Mouse (Mus musculus) CH12.LX (cell line): Measurements from ENCODE around the gene Slc30a1. TPM values are rescaled to one million over a fixed set of nuclear protein-coding genes. Genes with fewer than 3 reads are reported as not detected.

Experiments
- DNase-seq: peaks from one replicate; pipeline ENCODE4 v3.0.0-alpha.2; 2013; ENCODE audit errors: extremely low read depth
- H3K27ac ChIP-seq: 2 replicates; pipeline ENCODE4 v1.5.1; 2012; ENCODE audit warnings: low read depth, mild to moderate bottlenecking, control low read depth, moderate library complexity; ENCODE audit not compliant: insufficient read depth
- H3K27me3 ChIP-seq: replicated peaks from 2 replicates; pipeline ENCODE3; 2012; ENCODE audit warnings: inconsistent platforms
- H3K36me3 ChIP-seq, 2 experiments: replicated peaks in 1 of 2; 2 replicates each; pipeline versions ENCODE3 to v1.6.1; 2012; ENCODE audit warnings: inconsistent platforms in 1 of 2, low read length in 1 of 2, mild to moderate bottlenecking in 1 of 2, mixed read lengths in 1 of 2, moderate library complexity in 1 of 2; ENCODE audit not compliant: control insufficient read depth in 1 of 2, insufficient read depth in 1 of 2
- H3K4me1 ChIP-seq, 2 experiments: 2 replicates each; pipeline ENCODE4 v1.6.1; 2012; ENCODE audit warnings: inconsistent platforms in 1 of 2, moderate library complexity in 1 of 2; ENCODE audit not compliant: insufficient read depth in 2 of 2, control insufficient read depth in 1 of 2
- H3K4me2 ChIP-seq: 2 replicates; pipeline ENCODE4 v1.6.1; 2012; ENCODE audit warnings: low read depth, mild to moderate bottlenecking, control low read depth; ENCODE audit not compliant: poor library complexity, insufficient read depth, severe bottlenecking
- H3K4me3 ChIP-seq, 3 experiments: fragments of 150-350 bp in 1 of 3; sonication (generic) in 1 of 3; replicated peaks in 1 of 3; 2 replicates each; pipeline versions ENCODE3 to v1.5.1; 2011 to 2012; ENCODE audit warnings: low read depth in 2 of 3, low read length in 2 of 3, mild to moderate bottlenecking in 2 of 3, moderate library complexity in 2 of 3, control low read depth in 1 of 3, improper control_type of control experiment in 1 of 3, inconsistent platforms in 1 of 3, mixed read lengths in 1 of 3; ENCODE audit not compliant: poor library complexity in 1 of 3
- H3K79me2 ChIP-seq: replicated peaks from 2 replicates; pipeline ENCODE4 v1.6.1; 2012; ENCODE audit warnings: mild to moderate bottlenecking, moderate library complexity; ENCODE audit not compliant: control insufficient read depth, poor library complexity, insufficient read depth, severe bottlenecking; ENCODE audit errors: extremely low read depth
- H3K9ac ChIP-seq: 2 replicates; pipeline ENCODE4 v1.6.1; 2012; ENCODE audit warnings: low read depth, mild to moderate bottlenecking, control low read depth, moderate library complexity; ENCODE audit not compliant: insufficient read depth
- H3K9me3 ChIP-seq: replicated peaks from 2 replicates; pipeline ENCODE3; 2012; ENCODE audit warnings: low read length, inconsistent platforms, mixed read lengths
- BHLHE40 ChIP-seq: IDR thresholded peaks from 2 replicates; pipeline ENCODE4 v1.6.1; 2011; ENCODE audit warnings: mild to moderate bottlenecking, low read depth, low read length, improper control_type of control experiment
- CHD2 ChIP-seq: IDR thresholded peaks from 2 replicates; pipeline ENCODE4 v1.6.1; 2011; ENCODE audit warnings: low read length, improper control_type of control experiment
- CTCF ChIP-seq, 2 experiments: IDR thresholded peaks in 1 of 2; conservative IDR thresholded peaks in 1 of 2; 2 replicates each; pipeline ENCODE4 v1.5.1; 2011 to 2012; ENCODE audit warnings: low read depth in 2 of 2, low read length in 2 of 2, improper control_type of control experiment in 1 of 2, inconsistent platforms in 1 of 2, mild to moderate bottlenecking in 1 of 2, moderate library complexity in 1 of 2
- ELF1 ChIP-seq: IDR thresholded peaks from 2 replicates; pipeline ENCODE4 v1.6.1; 2014; ENCODE audit warnings: low read depth, mild to moderate bottlenecking, inconsistent platforms, low read length, improper control_type of control experiment
- EP300 ChIP-seq: IDR thresholded peaks from 2 replicates; pipeline ENCODE4 v1.6.1; 2011; ENCODE audit warnings: low read length, improper control_type of control experiment
- ETS1 ChIP-seq: conservative IDR thresholded peaks from 2 replicates; pipeline ENCODE4 v1.6.1; 2012; ENCODE audit warnings: low read depth, mild to moderate bottlenecking, inconsistent platforms, low read length, improper control_type of control experiment, moderate library complexity
- GABPA ChIP-seq: IDR thresholded peaks from 2 replicates; pipeline ENCODE4 v1.6.1; 2012; ENCODE audit warnings: low read depth, low read length, improper control_type of control experiment, inconsistent platforms; ENCODE audit not compliant: insufficient replicate concordance
- HCFC1 ChIP-seq: IDR thresholded peaks from 2 replicates; pipeline ENCODE4 v1.6.1; 2012; ENCODE audit warnings: low read depth, mild to moderate bottlenecking, inconsistent platforms, low read length, improper control_type of control experiment
- IRF4 ChIP-seq: IDR thresholded peaks from 2 replicates; pipeline ENCODE4 v1.6.1; 2014; ENCODE audit warnings: low read depth, mild to moderate bottlenecking, inconsistent platforms, low read length, improper control_type of control experiment
- JUN ChIP-seq: IDR thresholded peaks from 2 replicates; pipeline ENCODE4 v1.6.1; 2011; ENCODE audit warnings: low read depth, mild to moderate bottlenecking, low read length, improper control_type of control experiment, moderate library complexity; ENCODE audit not compliant: insufficient read depth
- KAT2A ChIP-seq: IDR thresholded peaks from 2 replicates; pipeline ENCODE4 v1.6.1; 2012; ENCODE audit warnings: low read length, improper control_type of control experiment, inconsistent platforms; ENCODE audit not compliant: insufficient replicate concordance
- MAX ChIP-seq: IDR thresholded peaks from 2 replicates; pipeline ENCODE4 v1.6.1; 2011; ENCODE audit warnings: low read length, improper control_type of control experiment
- MEF2A ChIP-seq: IDR thresholded peaks from 2 replicates; pipeline ENCODE4 v1.6.1; 2014; ENCODE audit warnings: low read depth, mild to moderate bottlenecking, inconsistent platforms, low read length, improper control_type of control experiment, borderline replicate concordance
- MXI1 ChIP-seq: IDR thresholded peaks from 2 replicates; pipeline ENCODE4 v1.6.1; 2011; ENCODE audit warnings: mild to moderate bottlenecking, low read depth, low read length, improper control_type of control experiment
- MYC ChIP-seq: IDR thresholded peaks from 2 replicates; pipeline ENCODE4 v1.6.1; 2011; ENCODE audit warnings: low read depth, mild to moderate bottlenecking, improper control_type of control experiment, low read length
- NRF1 ChIP-seq: IDR thresholded peaks from 2 replicates; pipeline ENCODE4 v1.6.1; 2014; ENCODE audit warnings: low read depth, mild to moderate bottlenecking, inconsistent platforms, low read length, improper control_type of control experiment, moderate library complexity
- PAX5 ChIP-seq: IDR thresholded peaks from 2 replicates; pipeline ENCODE4 v1.6.1; 2012; ENCODE audit warnings: low read length, inconsistent platforms, mixed read lengths
- POLR2A ChIP-seq: IDR thresholded peaks from 2 replicates; pipeline ENCODE4 v1.6.1; 2011; ENCODE audit warnings: low read depth, mild to moderate bottlenecking, improper control_type of control experiment, low read length
- RAD21 ChIP-seq: IDR thresholded peaks from 2 replicates; pipeline ENCODE4 v1.6.1; 2011; ENCODE audit warnings: low read depth, mild to moderate bottlenecking, low read length, improper control_type of control experiment, moderate library complexity
- RCOR1 ChIP-seq: conservative IDR thresholded peaks from 2 replicates; pipeline ENCODE4 v1.6.1; 2012; ENCODE audit warnings: low read depth, mild to moderate bottlenecking, inconsistent platforms, low read length, improper control_type of control experiment
- SIN3A ChIP-seq: IDR thresholded peaks from 2 replicates; pipeline ENCODE4 v1.6.1; 2012; ENCODE audit warnings: low read length, improper control_type of control experiment, inconsistent platforms
- TBP ChIP-seq: conservative IDR thresholded peaks from 2 replicates; pipeline ENCODE4 v1.6.1; 2011; ENCODE audit warnings: low read depth, low read length, improper control_type of control experiment
- TCF12 ChIP-seq: IDR thresholded peaks from 2 replicates; pipeline ENCODE4 v1.6.1; 2014; ENCODE audit warnings: low read depth, mild to moderate bottlenecking, inconsistent platforms, low read length, improper control_type of control experiment
- UBTF ChIP-seq: IDR thresholded peaks from 2 replicates; pipeline ENCODE4 v1.6.1; 2012; ENCODE audit warnings: low read depth, mild to moderate bottlenecking, inconsistent platforms, low read length, improper control_type of control experiment, moderate library complexity
- USF1 ChIP-seq: IDR thresholded peaks from 2 replicates; pipeline ENCODE4 v1.6.1; 2014; ENCODE audit warnings: low read depth, mild to moderate bottlenecking, inconsistent platforms, low read length, improper control_type of control experiment
- USF2 ChIP-seq: conservative IDR thresholded peaks from 2 replicates; pipeline ENCODE4 v1.6.1; 2011; ENCODE audit warnings: low read depth, low read length, improper control_type of control experiment
- ZC3H11A ChIP-seq: IDR thresholded peaks from 2 replicates; pipeline ENCODE4 v1.6.1; 2012; ENCODE audit warnings: low read depth, mild to moderate bottlenecking, inconsistent platforms, low read length, improper control_type of control experiment
- ZKSCAN1 ChIP-seq: IDR thresholded peaks from 2 replicates; pipeline ENCODE4 v1.6.1; 2012; ENCODE audit warnings: low read depth, inconsistent platforms, low read length, improper control_type of control experiment, borderline replicate concordance
- ZMIZ1 ChIP-seq: IDR thresholded peaks from 2 replicates; pipeline ENCODE4 v1.6.1; 2012; ENCODE audit warnings: low read depth, mild to moderate bottlenecking, inconsistent platforms, low read length, improper control_type of control experiment
- ZNF384 ChIP-seq: IDR thresholded peaks from 2 replicates; pipeline ENCODE4 v1.6.1; 2012; ENCODE audit warnings: low read depth, low read length, improper control_type of control experiment, inconsistent platforms
- dilution Hi-C: fragments of 300-500 bp; cut with MboI; formaldehyde crosslinking; loops from 2 replicates; pipeline ENCODE4 v1.14.3; 2020; ENCODE audit warnings: low sequenced_read_pairs; ENCODE audit not compliant: extremely low pct_unique_long_range_greater_than_20kb, extremely low pct_ligation_motif_present
- in situ Hi-C: fragments of 300-500 bp; cut with MboI; formaldehyde crosslinking; loops from 3 replicates; pipeline ENCODE4 v1.14.3; 2019; ENCODE audit warnings: low sequenced_read_pairs, low pct_ligation_motif_present, low pct_unique_long_range_greater_than_20kb, mixed read lengths
- polyA plus RNA-seq: library from polyadenylated mRNA; unstranded; fragments of >175 nt; gene quantifications from 2 replicates; pipeline ENCODE4 v1.2.1, GENCODE M21; 2012; ENCODE audit warnings: low read depth; ENCODE audit not compliant: insufficient read length
- total RNA-seq, 2 experiments: library from RNA; depleted of rRNA; stranded (reverse); fragments of 300-350 nt in 1 of 2; fragments of >200 nt in 1 of 2; gene quantifications; 2 replicates each; pipeline ENCODE4 v1.2.3; 2012 to 2014

The Slc30a1 gene
- total and polyA plus RNA-seq, 3 experiments, result 4.5 to 15.8 (median 9.4) TPM

DNA sequence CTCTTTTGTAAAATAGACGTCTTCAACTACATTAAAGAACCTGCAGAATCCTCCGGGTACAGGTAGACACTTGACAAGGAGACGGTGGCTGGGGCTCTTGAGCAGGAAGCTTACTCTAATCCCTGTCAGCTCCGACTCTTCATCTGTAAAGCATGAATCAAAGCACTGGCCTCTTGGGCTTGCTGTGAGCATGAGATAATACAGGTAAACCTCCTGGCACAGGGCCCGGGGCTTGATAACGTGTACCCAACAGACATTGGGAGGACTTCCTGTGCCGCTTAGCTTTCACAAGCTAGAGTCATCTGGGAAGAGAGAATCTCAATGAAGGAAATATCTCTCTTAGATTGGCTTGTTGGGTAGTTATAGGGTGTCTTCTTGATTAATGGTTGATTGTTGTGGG, 31.6 kb upstream of the Slc30a1 start:
- Histone ChIP-seq H3K9me3 (peaks cover 3% of the 10 kb centered on the region), H3K4me2 (no peak overlapping the region), H3K36me3 (no peaks in the 10 kb centered on the region), H3K9ac (no peak overlapping the region), H3K79me2 (no peaks in the 10 kb centered on the region), H3K27me3 (no peaks in the 10 kb centered on the region), H3K4me3 (no peak overlapping the region), H3K27ac (no peak overlapping the region), H3K4me1 (peaks cover 15 to 30% of the 10 kb centered on the region in 2 experiments)
- TF ChIP-seq USF2, result no peak
- TF ChIP-seq RCOR1, result no peak
- no peak for TF ChIP-seq MYC
- no peak for TF ChIP-seq PAX5
- TF ChIP-seq UBTF, result no peak
- TF ChIP-seq POLR2A, result no peak
- no peak for TF ChIP-seq CHD2
- TF ChIP-seq KAT2A, result no peak
- no peak for TF ChIP-seq ELF1
- no peak for TF ChIP-seq EP300
- no peak for DNase-seq
- in situ Hi-C loops, result no loop called here
- dilution Hi-C loops, result no loop called here

- no peak overlapping the region for H3K9ac ChIP-seq
- dilution Hi-C loops (no loop called here), in situ Hi-C loops (no loop called here)
- no peaks in the 10 kb centered on the region for H3K79me2 ChIP-seq
- H3K4me3 ChIP-seq, result no peak overlapping the region
- peaks cover 18 to 30% of the 10 kb centered on the region in 2 experiments for H3K4me1 ChIP-seq
- no peak overlapping the region for H3K27ac ChIP-seq
- peak overlapping the region; percentile 58 for H3K4me2 ChIP-seq
- H3K9me3 ChIP-seq, result peaks cover 3% of the 10 kb centered on the region
- H3K27me3 ChIP-seq, result no peaks in the 10 kb centered on the region
- DNase-seq, result peak; percentile 37
- no peaks in the 10 kb centered on the region for H3K36me3 ChIP-seq
- TF ChIP-seq HCFC1 (no peak), IRF4 (peak; percentile 40; the same call in 1 of the 2 replicates), TCF12 (0 out of 2 replicates have a peak, but pooled peaks have one; percentile 14), MXI1 (no peak), ZNF384 (no peak), RAD21 (no peak), USF2 (no peak), NRF1 (no peak), MAX (no peak; the same call in 1 of the 2 replicates), POLR2A (0 out of 2 replicates have a peak, but pooled peaks have one; percentile 27), ZKSCAN1 (no peak), TBP (0 out of 2 replicates have a peak, but pooled peaks have one; percentile 22), CHD2 (0 out of 2 replicates have a peak, but pooled peaks have one; percentile 2), CTCF (conservative IDR thresholded peaks at IDR 0.05 in 1 of 2, IDR thresholded peaks at IDR 0.05 in 1 of 2; ENCODE audit: low read depth in 2 of 2, low read length in 2 of 2) (no peak), SIN3A (no peak), ETS1 (peak; percentile 58), GABPA (no peak), ZC3H11A (no peak), PAX5 (no peak), MEF2A (no peak), ZMIZ1 (no peak), USF1 (no peak), BHLHE40 (peak; percentile 59), JUN (no peak), EP300 (peak; percentile 49; the same call in 1 of the 2 replicates), ELF1 (peak; percentile 78), KAT2A (no peak), UBTF (no peak)
These were observed 30.8 kb upstream of the Slc30a1 start for GRCm38 (mm10) chr1:191875683-191876305.
